Mouse (Mus musculus) liver, embryonic 16.5 days (tissue): Measurements from ENCODE around the gene Apool. TPM values are rescaled to one million over a fixed set of nuclear protein-coding genes. Genes with fewer than 3 reads are reported as not detected.
"Not testable (repeated sequence)": the region's sequence is repeated elsewhere in the genome, so short reads cannot be mapped to it uniquely, and the experiment has no call there.

Source experiments
- ATAC-seq: fragments of 200-750 bp; cut with Nextera tagmentation; 2 replicates; pipeline ENCODE4 v1.8.0; 2017; ENCODE audit warnings: low read depth, mild to moderate bottlenecking, moderate number of reproducible peaks, moderate library complexity
- H3K27ac ChIP-seq: fragments of 300-500 bp; sonication (generic); 2 replicates; pipeline ENCODE4 v1.5.1; 2014; ENCODE audit warnings: mild to moderate bottlenecking, low read length
- H3K27me3 ChIP-seq: fragments of 300-500 bp; sonication (generic); 2 replicates; pipeline ENCODE4 v1.6.1; 2014; ENCODE audit warnings: low read depth, low read length, mixed read lengths; ENCODE audit not compliant: control insufficient read depth, insufficient read depth
- H3K36me3 ChIP-seq: fragments of 300-500 bp; sonication (generic); 2 replicates; pipeline ENCODE4 v1.6.1; 2014; ENCODE audit warnings: mild to moderate bottlenecking; ENCODE audit not compliant: control insufficient read depth, insufficient read depth
- H3K4me1 ChIP-seq: fragments of 300-500 bp; sonication (generic); 2 replicates; pipeline ENCODE4 v1.6.1; 2014; ENCODE audit warnings: low read depth, low read length, mixed read lengths; ENCODE audit not compliant: control insufficient read depth
- H3K4me2 ChIP-seq: fragments of 300-500 bp; sonication (generic); 2 replicates; pipeline ENCODE4 v1.6.1; 2014; ENCODE audit warnings: low read depth, low read length, mixed read lengths
- H3K4me3 ChIP-seq: fragments of 300-500 bp; sonication (generic); 2 replicates; pipeline ENCODE4 v1.5.1; 2014; ENCODE audit warnings: low read depth, mild to moderate bottlenecking, low read length
- H3K9ac ChIP-seq: fragments of 300-500 bp; sonication (generic); 2 replicates; pipeline ENCODE4 v1.6.1; 2014; ENCODE audit warnings: low read depth, low read length
- H3K9me3 ChIP-seq: fragments of 300-500 bp; sonication (generic); replicated peaks from 2 replicates; pipeline ENCODE4 v1.6.1; 2016; ENCODE audit warnings: low read length; ENCODE audit not compliant: control insufficient read depth
- WGBS: fragments of 180-500 bp; shearing (Covaris S2); extraction: QIAGEN DNeasy Blood & Tissue Kit; methylation state at CpG from one replicate; pipeline ENCODE4 v1.1.7; 2014; ENCODE audit not compliant: insufficient replicate concordance; 5-methylcytosine and 5-hydroxymethylcytosine counted together
- polyA plus RNA-seq: library from polyadenylated mRNA; unstranded; fragments of >200 nt; fragmentation: Nextera tagmentation; extraction: Ambion mirVana; gene quantifications from 2 replicates; pipeline ENCODE4 v1.2.1, GENCODE M21; 2015

Gene Apool
- polyA plus RNA-seq, 1 experiment from 2014 or later: 22.9 TPM

DNA sequence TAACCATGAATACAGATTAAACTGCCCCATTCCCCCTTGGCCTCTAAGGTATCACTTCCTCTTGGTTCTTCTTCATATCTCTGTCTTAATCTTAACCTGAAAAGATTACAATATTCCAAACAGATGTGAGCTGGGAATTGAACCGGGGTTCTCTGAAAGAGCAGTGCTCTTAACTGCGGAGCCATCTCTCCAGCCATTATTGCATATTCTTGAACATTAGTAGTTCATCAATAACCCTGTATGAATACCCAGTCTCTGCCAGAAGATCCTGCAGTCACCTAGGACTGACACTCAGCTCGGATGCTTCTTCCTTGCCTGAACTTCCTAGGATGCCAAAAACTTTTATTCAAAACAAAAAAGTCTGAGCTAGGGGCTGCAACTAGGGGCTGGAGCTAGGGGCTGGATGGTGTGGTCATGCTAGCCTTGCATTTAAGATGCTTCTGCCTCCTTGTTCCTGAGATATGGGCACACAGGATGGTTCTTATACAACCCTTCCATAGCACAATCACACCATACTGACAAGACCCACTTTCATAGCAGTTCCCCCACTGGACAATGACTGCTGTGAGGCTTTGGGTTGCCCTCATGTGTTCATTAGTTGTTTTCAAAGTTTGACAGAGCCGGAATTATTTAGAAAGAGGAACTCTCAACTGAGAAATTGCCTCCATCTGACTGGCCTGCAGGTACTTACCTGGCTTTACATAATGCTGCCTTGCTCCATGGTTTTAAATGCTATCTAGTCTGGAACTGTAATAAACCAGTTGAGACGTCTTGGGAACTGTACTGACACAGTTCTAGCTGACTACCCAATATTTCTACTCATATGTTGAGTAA, 59.7 kb downstream of the Apool start:
- H3K27me3 ChIP-seq, H3K36me3 ChIP-seq, H3K27ac ChIP-seq, H3K4me3 ChIP-seq, H3K4me2 ChIP-seq, H3K4me1 ChIP-seq, H3K9me3 ChIP-seq, H3K9ac ChIP-seq: not testable (repeated sequence)
- WGBS: 63% methylated on average over 5 of the region's 5 CpGs
- peak; percentile 91 for ATAC-seq

DNA sequence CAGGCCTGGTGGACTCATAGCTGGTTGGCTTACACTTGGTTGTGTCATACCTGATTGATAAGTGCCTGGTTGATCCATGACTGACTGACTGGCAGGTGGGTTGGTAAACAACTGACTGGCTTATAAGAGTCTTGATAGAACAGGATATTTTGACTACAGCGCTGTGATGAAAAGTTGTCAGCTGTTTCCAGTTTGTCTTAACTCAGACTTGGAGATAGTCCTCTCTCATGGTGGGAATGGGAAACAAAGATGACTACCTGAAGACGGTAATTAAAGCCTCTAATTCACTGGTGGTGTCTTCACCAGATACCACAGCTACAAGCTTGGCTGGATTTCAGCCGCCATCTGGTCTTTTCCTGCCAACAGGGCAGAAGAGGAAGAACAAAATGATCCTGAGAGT, 95.5 kb downstream of the Apool start, which contains the start of gene Satl1:
Gene Satl1, minus strand, starts transcription at position 101 of the 400 bp plus-strand sequence.
- H3K36me3 ChIP-seq: no peaks in the 10 kb centered on the region
- no peaks in the 10 kb centered on the region for H3K4me1 ChIP-seq
- H3K4me3 ChIP-seq: no peak within 1 kb of the TSS
- ATAC-seq: no peak
- no peak within 1 kb of the TSS for H3K9ac ChIP-seq
- no peaks in the 10 kb centered on the region for H3K9me3 ChIP-seq
- no peak within 1 kb of the TSS for H3K4me2 ChIP-seq
- H3K27ac ChIP-seq: no peak within 1 kb of the TSS
- no peaks in the 10 kb centered on the region for H3K27me3 ChIP-seq
- 80% methylated on average over 3 of the region's 3 CpGs for WGBS

DNA sequence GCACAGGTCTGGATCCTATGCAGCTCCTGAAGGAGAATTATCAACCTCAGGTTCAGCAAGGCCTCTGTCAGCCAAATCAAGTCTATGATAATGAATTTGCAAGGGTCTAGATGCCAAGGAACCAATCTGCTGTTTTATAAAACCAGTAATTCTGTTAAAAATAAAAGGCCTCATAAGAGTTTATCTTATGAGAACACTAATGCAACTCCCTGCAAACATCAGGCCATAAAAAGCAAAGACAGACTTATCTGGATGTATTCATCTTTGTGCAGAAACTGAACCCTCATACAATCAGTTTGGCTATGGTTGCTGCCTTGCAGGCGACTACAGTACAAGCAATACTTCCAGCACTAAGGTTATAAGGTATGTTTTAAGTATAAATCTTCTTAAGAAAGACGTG, 101.2 kb downstream of the Apool start:
- H3K4me2 ChIP-seq: no peak overlapping the region
- H3K27me3 ChIP-seq: no peaks in the 10 kb centered on the region
- no peaks in the 10 kb centered on the region for H3K4me1 ChIP-seq
- no peaks in the 10 kb centered on the region for H3K36me3 ChIP-seq
- WGBS: 49% methylated on average over 2 of the region's 2 CpGs
- ATAC-seq: no peak
- no peak overlapping the region for H3K27ac ChIP-seq
- H3K9ac ChIP-seq: no peak overlapping the region
- H3K4me3 ChIP-seq: no peak overlapping the region
- no peaks in the 10 kb centered on the region for H3K9me3 ChIP-seq

Other genes starting within 250 kb of the Apool start
- 0.06 TPM in 1 of 2 replicates, not detected in the other for gene 4933403O08Rik, start 72.3 kb upstream of the Apool start, polyA plus RNA-seq
- gene Satl1, start 95.4 kb downstream of the Apool start, polyA plus RNA-seq: not detected in 2 replicates
- not detected in 2 replicates for gene 2010106E10Rik, start 183.9 kb downstream of the Apool start, polyA plus RNA-seq